Mouse (Mus musculus) lung, postnatal 0 days (tissue): Measurements from ENCODE around the gene Prkcd.

Experiments used
- CTCF ChIP-seq: IDR thresholded peaks from 2 replicates; pipeline ENCODE4 v1.5.1; 2016; ENCODE audit warnings: antibody characterized with exemption, mild to moderate bottlenecking
- EP300 ChIP-seq: IDR thresholded peaks from 2 replicates; pipeline ENCODE4 v1.6.1; 2016; ENCODE audit warnings: antibody characterized with exemption, mild to moderate bottlenecking, control low read depth

DNA sequence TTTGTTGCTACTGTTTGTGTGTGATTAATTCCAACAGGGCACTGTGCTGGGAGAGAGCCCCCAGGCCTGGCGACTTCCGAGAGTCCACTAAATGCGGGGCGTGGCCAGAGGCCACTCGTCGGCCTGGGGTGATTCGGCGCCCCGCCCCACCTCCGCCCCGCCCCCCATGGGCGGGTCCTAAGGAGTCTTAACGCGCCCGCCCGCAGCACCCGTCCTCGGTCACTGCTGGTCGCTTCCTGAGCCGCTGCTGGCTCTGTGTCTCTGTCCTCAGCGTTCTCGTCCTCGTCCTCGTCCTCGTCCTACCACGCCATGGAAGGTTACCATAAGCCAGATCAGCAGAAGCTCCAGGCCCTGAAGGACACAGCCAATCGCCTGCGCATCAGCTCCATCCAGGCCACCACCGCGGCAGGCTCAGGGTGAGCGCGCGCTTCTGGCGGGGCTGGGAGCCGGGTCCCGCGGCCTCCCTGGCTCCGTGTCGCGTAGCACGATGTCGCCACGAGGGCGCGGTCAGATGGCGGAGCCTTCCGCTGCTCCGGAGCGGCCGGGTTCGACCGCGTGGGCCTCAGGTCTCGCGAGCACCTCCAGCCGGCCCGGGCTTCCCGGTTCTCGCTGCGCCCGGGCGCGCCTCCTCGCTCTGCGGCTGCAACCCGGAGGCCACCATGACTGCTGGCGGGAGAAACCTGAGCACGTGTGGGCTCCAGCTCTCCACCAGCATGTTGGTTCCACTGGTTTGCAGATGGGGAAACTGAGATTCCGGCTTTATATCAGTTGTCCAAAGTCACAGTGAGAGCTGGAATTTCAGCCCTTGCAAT is 76.8 kb downstream of the Prkcd start:
- TF ChIP-seq CTCF: no peak
- TF ChIP-seq EP300: no peak
